Mouse (Mus musculus) midbrain, embryonic 12.5 days (tissue): ENCODE measurements around the gene Ankdd1b. TPM values are rescaled to one million over a fixed set of nuclear protein-coding genes. Genes with fewer than 3 reads are reported as not detected.
A peak's percentile ranks its signal among the peaks of the same experiment; 100 is the strongest.

Source experiments
- ATAC-seq: fragments of 200-750 bp; cut with Nextera tagmentation; 2 replicates; pipeline ENCODE4 v1.8.0; 2017; ENCODE audit warnings: low read depth, moderate TSS enrichment, moderate library complexity; ENCODE audit not compliant: low FRiP score
- H3K27ac ChIP-seq: fragments of 300-500 bp; sonication (generic); replicated peaks from 2 replicates; pipeline ENCODE4 v1.5.1; 2016; ENCODE audit warnings: mild to moderate bottlenecking
- H3K27me3 ChIP-seq: fragments of 300-500 bp; sonication (generic); 2 replicates; pipeline ENCODE4 v1.6.1; 2016; ENCODE audit warnings: mild to moderate bottlenecking
- H3K36me3 ChIP-seq: fragments of 300-500 bp; sonication (generic); 2 replicates; pipeline ENCODE4 v1.6.1; 2016
- H3K4me1 ChIP-seq: fragments of 300-500 bp; sonication (generic); 2 replicates; pipeline ENCODE4 v1.6.1; 2016
- H3K4me2 ChIP-seq: fragments of 300-500 bp; sonication (generic); replicated peaks from 2 replicates; pipeline ENCODE4 v1.6.1; 2016; ENCODE audit warnings: mild to moderate bottlenecking, moderate library complexity
- H3K4me3 ChIP-seq: fragments of 300-500 bp; sonication (generic); 2 replicates; pipeline ENCODE4 v1.5.1; 2016; ENCODE audit warnings: mild to moderate bottlenecking
- H3K9ac ChIP-seq: fragments of 300-500 bp; sonication (generic); replicated peaks from 2 replicates; pipeline ENCODE4 v1.6.1; 2016; ENCODE audit warnings: mild to moderate bottlenecking, moderate library complexity
- H3K9me3 ChIP-seq: fragments of 300-500 bp; sonication (generic); 2 replicates; pipeline ENCODE4 v1.6.1; 2016; ENCODE audit warnings: mild to moderate bottlenecking
- WGBS: fragments of 180-500 bp; shearing (Covaris S2); methylation state at CpG from one replicate; pipeline ENCODE4 v1.1.7; 2016; 5-methylcytosine and 5-hydroxymethylcytosine counted together
- polyA plus RNA-seq: library from polyadenylated mRNA; unstranded; fragments of >200 nt; fragmentation: Nextera tagmentation; extraction: Ambion mirVana; gene quantifications from 2 replicates; pipeline ENCODE4 v1.2.1, GENCODE M21; 2016

The Ankdd1b gene
- polyA plus RNA-seq, 1 experiment from 2014 or later = not detected

DNA sequence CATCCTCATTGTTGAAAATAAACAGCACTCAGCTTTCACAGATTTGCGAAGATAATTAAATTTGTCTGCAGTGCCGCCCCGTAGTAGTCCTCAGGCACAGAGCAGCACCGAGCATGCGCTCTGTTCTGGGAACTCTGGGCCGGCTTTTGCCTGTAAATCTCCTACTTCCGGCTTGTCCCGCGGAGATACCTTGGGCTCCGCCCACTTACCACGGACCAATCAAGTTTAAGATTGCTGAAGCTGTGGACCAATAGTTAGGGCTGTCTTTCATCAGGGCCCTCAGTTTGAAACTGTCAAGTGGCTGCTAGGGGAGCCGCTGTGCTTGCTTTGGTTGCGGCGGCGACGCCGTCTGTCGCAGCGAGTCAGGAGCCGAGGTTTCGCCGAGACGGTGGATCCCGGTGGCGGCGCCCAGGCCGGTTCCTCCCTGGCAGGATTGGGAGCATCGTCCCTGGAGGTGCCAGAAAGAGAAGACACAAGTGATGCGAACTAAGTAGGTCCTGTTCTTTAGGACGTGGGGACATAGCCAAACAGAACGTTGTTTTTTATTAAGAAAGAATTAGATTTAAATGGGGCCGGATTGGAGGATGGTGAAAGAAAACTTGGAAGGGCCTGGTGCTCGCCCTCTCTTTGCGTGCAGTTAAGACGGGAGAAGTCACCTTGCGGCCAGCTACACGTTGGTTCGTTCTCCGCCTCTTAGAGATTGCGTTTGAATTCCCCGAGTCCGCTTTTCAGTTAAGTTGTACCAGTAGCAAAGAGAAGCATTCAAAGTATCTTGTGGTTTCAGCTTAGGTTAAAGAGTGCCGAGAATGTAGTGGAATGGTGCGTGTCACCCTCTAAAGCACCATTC lies 82.7 kb downstream of the Ankdd1b start, which contains the start of gene Poc5:
Gene Poc5 (plus strand): TSS at position 253 of the 847 bp plus-strand sequence.
- ATAC-seq = peak; percentile 100
- peak within 1 kb of the TSS; percentile 73 for H3K4me2 ChIP-seq
- H3K36me3 ChIP-seq = peaks cover 28% of the 10 kb centered on the region
- H3K9me3 ChIP-seq = no peaks in the 10 kb centered on the region
- H3K9ac ChIP-seq = peak within 1 kb of the TSS; percentile 74
- no peaks in the 10 kb centered on the region for H3K27me3 ChIP-seq
- peaks cover 13% of the 10 kb centered on the region for H3K4me1 ChIP-seq
- peak within 1 kb of the TSS; percentile 63 for H3K27ac ChIP-seq
- WGBS = under 1% methylated on average over 44 of the region's 44 CpGs
- H3K4me3 ChIP-seq = peak within 1 kb of the TSS; percentile 70

DNA sequence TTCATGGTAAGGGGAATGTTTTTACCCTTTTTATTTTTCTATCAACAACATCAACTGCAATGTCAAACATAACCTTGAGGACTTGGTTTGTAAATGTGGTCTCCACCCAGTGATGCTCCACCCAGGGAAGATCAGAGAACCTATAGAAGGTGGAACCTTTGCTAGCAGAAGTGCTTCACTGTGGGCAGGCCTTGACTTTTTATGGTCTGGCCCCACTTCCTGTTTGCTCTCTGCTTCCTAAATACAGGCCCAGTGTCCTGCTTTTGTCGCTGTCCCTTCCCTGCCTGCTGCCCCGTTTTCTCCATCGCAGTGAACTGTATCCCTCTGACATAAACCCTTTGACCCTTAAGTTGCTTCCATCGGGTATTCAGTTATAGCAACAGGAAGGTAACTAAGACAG lies 93.1 kb downstream of the Ankdd1b start:
- Histone ChIP-seq H3K4me1 (no peaks in the 10 kb centered on the region), H3K27ac (no peak overlapping the region), H3K9me3 (no peaks in the 10 kb centered on the region), H3K9ac (no peak overlapping the region), H3K4me3 (no peak overlapping the region), H3K4me2 (no peak overlapping the region), H3K27me3 (no peaks in the 10 kb centered on the region), H3K36me3 (no peaks in the 10 kb centered on the region)
- ATAC-seq = no peak
- WGBS = 79% methylated on average over 4 of the region's 4 CpGs

DNA sequence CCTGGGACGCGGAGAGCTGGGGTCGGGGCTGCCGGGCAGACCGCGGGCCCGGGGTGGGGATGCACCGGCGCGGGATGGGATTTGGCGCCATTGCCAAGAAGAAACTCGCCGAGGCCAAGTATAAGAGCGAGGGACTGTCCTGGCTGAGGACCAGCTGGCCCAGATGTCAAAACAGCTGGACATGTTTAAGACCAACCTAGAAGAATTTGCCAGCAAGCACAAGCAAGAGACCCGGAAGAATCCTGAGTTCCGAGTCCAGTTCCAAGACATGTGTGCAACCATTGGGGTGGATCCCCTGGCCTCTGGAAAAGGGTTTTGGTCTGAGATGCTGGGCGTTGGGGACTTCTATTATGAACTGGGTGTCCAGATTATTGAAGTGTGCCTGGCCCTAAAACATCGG lies 94.1 kb downstream of the Ankdd1b start:
- ATAC-seq = no peak
- H3K27ac ChIP-seq = no peak overlapping the region
- no peaks in the 10 kb centered on the region for H3K9me3 ChIP-seq
- H3K9ac ChIP-seq = no peak overlapping the region
- no peak overlapping the region for H3K4me3 ChIP-seq
- H3K4me2 ChIP-seq = no peak overlapping the region
- no peaks in the 10 kb centered on the region for H3K27me3 ChIP-seq
- 91% methylated on average over 18 of the region's 18 CpGs for WGBS
- H3K4me1 ChIP-seq = no peaks in the 10 kb centered on the region
- H3K36me3 ChIP-seq = no peaks in the 10 kb centered on the region

DNA sequence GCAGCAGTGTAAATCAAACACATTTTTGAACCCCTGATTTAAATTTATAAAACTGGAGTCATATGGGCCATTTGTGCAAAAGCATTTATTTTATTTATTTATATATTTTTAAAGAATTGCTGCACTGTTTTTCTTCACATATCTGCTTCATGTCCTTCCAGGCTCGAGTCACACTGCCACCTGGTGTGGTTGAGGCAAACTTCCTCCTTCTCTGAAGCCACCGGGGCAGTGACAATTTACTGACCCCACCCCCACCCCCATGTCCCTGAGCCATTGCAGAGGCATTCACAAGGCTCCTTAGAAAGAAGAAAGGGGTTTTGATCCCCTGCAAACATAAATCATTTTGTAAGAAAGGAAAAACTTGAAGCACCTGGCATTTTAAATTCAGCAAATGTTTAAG lies 95.5 kb downstream of the Ankdd1b start:
- H3K9ac ChIP-seq = no peak overlapping the region
- no peaks in the 10 kb centered on the region for H3K36me3 ChIP-seq
- no peak for ATAC-seq
- 17% methylated on average over 2 of the region's 2 CpGs for WGBS
- no peaks in the 10 kb centered on the region for H3K4me1 ChIP-seq
- H3K27ac ChIP-seq = no peak overlapping the region
- no peaks in the 10 kb centered on the region for H3K9me3 ChIP-seq
- no peak overlapping the region for H3K4me2 ChIP-seq
- H3K4me3 ChIP-seq = no peak overlapping the region
- H3K27me3 ChIP-seq = no peaks in the 10 kb centered on the region

Other genes with a start within 250 kb of the Ankdd1b start
- 23.5 and 26.1 TPM in 2 replicates for gene Poc5, start 82.9 kb downstream of the Ankdd1b start, polyA plus RNA-seq
- not detected in 2 replicates for gene Gm17622, start 19.5 kb upstream of the Ankdd1b start, polyA plus RNA-seq
- gene Polk, start 71.4 kb upstream of the Ankdd1b start, polyA plus RNA-seq = 6.3 and 8.0 TPM in 2 replicates
- gene Col4a3bp, start 71.4 kb upstream of the Ankdd1b start, polyA plus RNA-seq = 8.6 and 10.1 TPM in 2 replicates
- gene Hmgcr, start 199.7 kb upstream of the Ankdd1b start, polyA plus RNA-seq = 229 TPM in 2 replicates